Mouse (Mus musculus) thymus, postnatal 0 days (tissue): ENCODE results near the gene Pum2. TPM values are rescaled to one million over a fixed set of nuclear protein-coding genes. Genes with fewer than 3 reads are reported as not detected.

Experiments
- DNase-seq: peaks from one replicate; pipeline ENCODE4 v3.0.0-alpha.2; 2015; ENCODE audit warnings: low spot score
- polyA plus RNA-seq: library from polyadenylated mRNA; unstranded; fragments of >200 nt; fragmentation: Nextera tagmentation; extraction: Ambion mirVana; gene quantifications from 2 replicates; pipeline ENCODE4 v1.2.1, GENCODE M21; 2015

The Pum2 gene
- polyA plus RNA-seq, 1 experiment from 2014 or later, result 54.6 TPM

DNA sequence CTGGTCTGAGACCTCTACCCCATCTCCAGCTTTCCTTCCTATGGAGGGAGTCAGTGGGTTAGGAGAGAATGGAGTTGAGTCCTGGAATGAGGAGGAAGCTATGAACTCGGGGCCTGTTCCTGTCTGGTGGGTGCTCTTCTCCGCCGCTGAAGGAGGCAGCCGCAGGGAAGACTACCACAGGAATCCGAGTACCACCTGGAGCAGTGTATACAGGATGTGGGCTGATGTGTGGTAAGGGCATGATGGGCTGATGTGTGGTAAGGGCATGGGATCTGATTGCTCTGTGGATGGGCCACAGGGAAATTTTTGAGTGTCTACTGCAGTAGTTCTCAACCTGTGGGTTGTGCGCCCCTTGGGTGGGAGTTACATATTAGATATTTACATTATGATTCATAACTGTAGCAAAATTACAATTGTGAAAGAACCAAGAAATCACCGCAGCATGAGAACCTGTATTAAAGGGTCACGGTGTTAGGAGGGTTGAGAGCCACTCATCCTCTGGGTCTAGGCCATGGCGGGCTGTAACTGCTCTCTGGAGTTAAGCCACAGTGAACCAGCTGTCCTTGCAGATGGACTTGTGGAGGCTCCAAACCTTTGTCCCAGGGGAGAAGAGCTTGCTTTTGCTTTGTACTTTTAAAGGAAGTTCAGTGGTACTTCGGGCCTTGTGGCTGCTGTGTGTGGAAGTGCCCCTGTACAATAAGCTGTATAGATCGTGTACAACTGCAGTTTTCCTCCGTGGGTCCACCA is 113.2 kb downstream of the Pum2 start:
- DNase-seq, result peak; percentile 71

DNA sequence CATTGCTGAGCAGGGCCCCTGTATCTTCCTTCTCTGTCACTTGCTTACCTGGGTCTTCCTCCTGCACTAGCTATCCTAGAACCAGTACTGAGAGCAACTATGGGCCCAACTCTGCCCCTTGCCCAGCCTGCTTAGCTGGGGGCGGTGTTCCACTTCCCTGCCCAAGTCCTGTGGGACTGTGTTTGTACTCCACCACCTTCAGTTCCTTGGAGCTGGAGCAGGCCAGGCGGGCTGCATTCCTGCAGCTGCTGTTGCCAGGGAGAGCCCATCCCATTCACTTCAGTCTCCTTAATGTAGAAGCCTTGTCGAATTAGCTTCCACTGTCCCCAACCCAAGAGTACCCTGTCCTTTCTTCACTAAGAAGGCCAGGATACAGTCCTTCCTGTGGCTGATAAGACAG is 114.5 kb downstream of the Pum2 start:
- no peak for DNase-seq

DNA sequence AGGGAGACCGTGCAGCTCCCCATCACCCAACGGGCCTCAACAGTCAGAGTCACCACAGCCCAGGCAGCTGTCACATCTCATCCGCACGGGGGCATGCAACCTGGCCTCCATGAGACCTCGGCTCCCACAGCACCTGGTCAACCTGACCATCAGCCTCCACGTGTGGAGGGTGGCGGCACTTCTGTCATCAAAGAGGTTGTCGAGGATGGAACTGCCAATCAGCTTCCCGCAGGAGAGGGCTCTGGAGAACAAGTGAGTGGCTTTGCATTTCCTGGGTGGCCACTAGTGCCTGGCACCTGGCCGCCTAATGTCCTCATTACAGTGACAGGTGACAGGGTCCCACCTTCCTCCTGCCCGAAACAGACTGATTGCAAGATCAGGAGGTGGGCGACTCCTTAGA is 116.7 kb downstream of the Pum2 start:
- no peak for DNase-seq

DNA sequence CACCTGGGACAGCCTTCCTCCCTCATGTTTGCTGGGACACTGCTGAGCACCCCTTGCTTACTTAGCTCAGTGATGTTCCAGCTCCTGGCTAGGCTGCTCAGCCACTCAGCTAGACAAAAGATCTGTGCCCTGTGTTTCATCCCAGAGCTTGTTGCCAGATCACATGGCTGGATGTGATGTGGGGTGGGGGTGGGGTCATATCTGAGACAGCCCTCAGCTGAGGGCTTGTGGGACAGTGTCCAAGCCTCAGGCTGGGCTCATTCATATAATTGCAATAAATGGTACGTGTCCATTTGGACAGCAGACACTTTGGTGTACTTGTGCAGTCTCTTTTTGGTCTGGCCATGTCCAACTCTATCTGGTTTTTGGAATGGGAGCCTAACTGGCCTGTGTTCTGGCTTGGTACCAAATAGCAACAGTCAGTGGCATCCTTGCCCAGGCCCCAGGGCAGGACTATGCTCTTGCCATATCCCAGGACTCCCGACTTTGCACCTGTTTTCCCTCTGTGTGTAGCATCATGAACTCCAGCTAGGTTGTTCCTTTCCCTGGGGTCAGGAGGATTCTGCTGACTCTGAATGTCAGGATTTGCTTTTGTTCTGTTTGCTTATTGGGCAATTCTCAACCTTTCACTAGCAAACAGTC is 119.6 kb downstream of the Pum2 start:
- DNase-seq, result no peak

DNA sequence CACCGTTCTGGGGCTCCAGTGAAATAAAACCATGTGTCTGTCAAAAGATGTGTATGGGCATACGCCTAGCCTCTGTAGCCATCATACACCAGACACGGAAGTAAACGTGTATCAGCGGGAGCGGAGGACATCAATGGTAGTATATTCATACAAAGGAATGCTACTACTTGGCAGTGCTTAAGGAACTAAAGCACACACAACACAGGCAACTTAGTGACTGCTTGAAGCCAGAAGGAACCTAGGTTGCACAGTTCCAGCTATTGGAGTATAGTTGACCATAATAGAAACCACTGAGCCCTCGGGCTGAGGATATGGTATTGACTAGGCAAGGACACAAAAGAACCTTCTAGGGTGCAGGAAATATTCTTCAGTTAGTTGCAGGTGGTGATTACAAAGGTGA is 124.0 kb downstream of the Pum2 start:
- DNase-seq, result no peak

DNA sequence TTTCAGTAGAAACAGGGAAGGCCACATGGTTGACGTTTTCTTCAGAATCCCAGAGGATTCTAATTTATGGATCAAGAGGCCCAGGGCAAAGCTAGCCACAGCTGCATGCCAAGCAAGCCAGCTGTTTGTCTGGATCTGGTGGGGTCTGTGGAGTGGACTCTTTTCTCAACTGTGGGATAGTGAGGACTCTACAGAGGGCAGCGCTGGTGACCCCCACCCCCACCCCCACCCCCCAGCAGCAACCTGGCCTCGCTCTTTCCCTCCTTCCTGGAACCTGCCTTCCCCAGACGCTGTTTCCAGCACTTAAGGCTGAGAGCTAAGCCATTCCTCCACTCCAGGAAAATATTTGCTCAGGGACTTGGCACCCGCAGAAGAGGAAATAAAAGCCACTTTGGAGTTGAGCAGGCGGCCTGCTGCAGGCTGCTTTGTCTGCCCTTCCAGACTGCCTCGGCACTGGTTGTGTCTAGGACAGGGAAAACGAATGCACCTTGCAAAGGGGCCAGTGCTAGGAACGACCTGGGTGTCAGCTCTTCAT is 124.6 kb downstream of the Pum2 start:
- no peak for DNase-seq

Other genes starting within 250 kb of the Pum2 start
- gene Rhob, start 174.1 kb upstream of the Pum2 start, polyA plus RNA-seq, result 16.6 and 18.4 TPM in 2 replicates
- gene Slc7a15, start 75.1 kb upstream of the Pum2 start, polyA plus RNA-seq, result 0.14 and 0.17 TPM in 2 replicates
- 16.2 TPM in 2 replicates for gene Sdc1, start 97.2 kb downstream of the Pum2 start, polyA plus RNA-seq
- 193 and 194 TPM in 2 replicates for gene Laptm4a, start 247.5 kb downstream of the Pum2 start, polyA plus RNA-seq